In the genomic region with DNA sequence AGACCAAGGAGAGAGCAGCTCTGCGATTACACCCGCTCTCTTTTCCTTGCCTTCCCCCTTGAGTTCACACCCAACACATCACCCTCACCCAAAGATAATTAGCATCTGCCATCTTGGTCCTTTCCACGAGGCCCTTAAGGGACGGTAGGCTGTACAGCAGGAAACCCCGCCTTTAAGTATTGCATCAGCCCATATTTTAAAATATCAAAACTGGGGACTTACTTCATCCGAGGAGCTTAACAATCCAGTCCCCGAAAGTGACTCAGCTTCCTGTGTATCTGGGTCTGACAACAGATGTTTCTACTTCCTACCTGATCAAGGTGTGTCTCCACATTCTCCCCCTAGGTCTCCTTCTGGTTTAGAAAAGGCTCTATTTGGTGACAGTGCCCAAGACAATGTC, we compare ENCODE assay signal across 26 mouse cellular contexts. TPM values are rescaled to one million over a fixed set of nuclear protein-coding genes. Genes with fewer than 3 reads are reported as not detected.
DNase-seq lines count a peak whose midpoint lies in the region; ATAC-seq lines count a peak whose summit lies in the region.
"Had no signal": no experiment of that assay in that cellular context is flagged by ENCODE, and none has a peak within 500 bp of the region (broad histone marks: within the 10 kb centered on the region; RNA-seq: fewer than 3 reads in every experiment).

No protein-coding gene starts in this region.

- intact Hi-C loops in heart, postnatal 14 days (cut with DNase I): no loop called here

- H3K27ac ChIP-seq in forebrain, embryonic 15.5 days (replicated peaks): no peak overlapping the region
- H3K27ac ChIP-seq: forebrain, embryonic 10.5 days; forebrain, embryonic 13.5 days; gastrocnemius, adult 2 months; heart, adult 2 months; heart, embryonic 10.5 days; heart, embryonic 13.5 days; hindbrain, embryonic 12.5 days; hindbrain, embryonic 15.5 days had no signal

- peak; percentile 36 for DNase-seq in heart, adult 11 months
- no peak for DNase-seq in heart, postnatal 14 days
- DNase-seq in c-Kit-positive CD71-negative TER-119-negative erythroid progenitor cells, embryonic 14.5 days (ENCODE audit: low read depth): peak; percentile 4
- DNase-seq in ovary, postnatal 10 days (ENCODE audit: low spot score): no peak
- DNase-seq in yolk sac, embryonic 10.5 days (ENCODE audit: low spot score): no peak
- DNase-seq: adrenal gland, adult 8-10 months; adrenal gland, postnatal 25 days; B cell, adult 2 months; cerebellum, adult 18-20 months; cerebellum, adult 9-10 months; cerebellum, postnatal 14 days; forebrain, postnatal 0 days; gastrocnemius, adult 2 months; gastrocnemius, postnatal 14 days; heart, adult 2 months had no signal

- no peaks in the 10 kb centered on the region for H3K27me3 ChIP-seq in forebrain, embryonic 15.5 days
- H3K27me3 ChIP-seq: forebrain, embryonic 13.5 days; heart, embryonic 13.5 days; hindbrain, embryonic 12.5 days; hindbrain, embryonic 15.5 days had no signal

- no peak overlapping the region for H3K9ac ChIP-seq in forebrain, embryonic 15.5 days (replicated peaks)
- H3K9ac ChIP-seq: forebrain, embryonic 13.5 days; forebrain, postnatal 0 days; heart, embryonic 13.5 days; hindbrain, embryonic 12.5 days; hindbrain, embryonic 15.5 days had no signal

- no peaks in the 10 kb centered on the region for H3K36me3 ChIP-seq in forebrain, embryonic 15.5 days
- H3K36me3 ChIP-seq: forebrain, embryonic 10.5 days; heart, embryonic 10.5 days; heart, embryonic 13.5 days; hindbrain, embryonic 12.5 days; hindbrain, embryonic 15.5 days had no signal

- 86% methylated on average over 7 of the region's 7 CpGs for WGBS in forebrain, embryonic 15.5 days

- H3K4me1 ChIP-seq in forebrain, embryonic 15.5 days: no peaks in the 10 kb centered on the region
- H3K4me1 ChIP-seq: forebrain, embryonic 10.5 days; forebrain, embryonic 13.5 days; hindbrain, embryonic 12.5 days; hindbrain, embryonic 15.5 days had no signal

- ATAC-seq in megakaryocyte progenitor cell, adult 5-6 weeks (replicated peaks; ENCODE audit: poor library complexity): peak; percentile 37
- no peak for ATAC-seq in forebrain, embryonic 15.5 days (replicated peaks)
- ATAC-seq: activated CD4-positive, CD25-positive, alpha-beta regulatory T cell, adult 4 months; forebrain, embryonic 13.5 days; forebrain, postnatal 0 days had no signal

- H3K9me3 ChIP-seq in forebrain, embryonic 15.5 days: no peaks in the 10 kb centered on the region
- H3K9me3 ChIP-seq: forebrain, embryonic 10.5 days; forebrain, embryonic 13.5 days; heart, embryonic 10.5 days; heart, embryonic 13.5 days; hindbrain, embryonic 12.5 days; hindbrain, embryonic 15.5 days had no signal

- H3K4me3 ChIP-seq in forebrain, embryonic 15.5 days: no peak overlapping the region
- H3K4me3 ChIP-seq: forebrain, embryonic 10.5 days; forebrain, embryonic 13.5 days; gastrocnemius, adult 2 months; heart, adult 2 months; heart, embryonic 10.5 days; heart, embryonic 13.5 days; hindbrain, embryonic 12.5 days; hindbrain, embryonic 15.5 days had no signal

- H3K4me2 ChIP-seq in forebrain, embryonic 15.5 days (replicated peaks): no peak overlapping the region
- H3K4me2 ChIP-seq: forebrain, embryonic 13.5 days; heart, embryonic 13.5 days; hindbrain, embryonic 12.5 days; hindbrain, embryonic 15.5 days had no signal

RNA-seq across cellular contexts. Expression of gene Cers3, which starts 12.3 kb away (rescaled TPM):
- total RNA-seq in heart, postnatal 14 days (2021): under 1 TPM in 1 of 2 experiments, not detected in 1; 0.15 TPM
- total RNA-seq in megakaryocyte progenitor cell, adult 5-6 weeks (2015): 0.29 TPM in 1 of 2 replicates, not detected in the other
- total RNA-seq in megakaryocyte progenitor cell, adult 5-6 weeks (2017): not detected in 2 replicates
- polyA plus RNA-seq in forebrain, embryonic 15.5 days (2015; fragmentation: Nextera tagmentation; extraction: Ambion mirVana): 0.70 and 0.93 TPM in 2 replicates
- total RNA-seq: gastrocnemius, adult 2 months; gastrocnemius, postnatal 14 days; hematopoietic stem cell, adult 5-6 weeks; MEL had no signal
- polyA plus RNA-seq: activated CD4-positive, CD25-positive, alpha-beta regulatory T cell, adult 4 months had no signal

Comparison
In these comparisons a context has a peak if more than half of its experiments do, and no peak if none do; other contexts are left out.
1. DNase-seq: peak in heart, adult 11 months (single experiment) and c-Kit-positive CD71-negative TER-119-negative erythroid progenitor cells, embryonic 14.5 days (single experiment); none in heart, postnatal 14 days (0 of 2), ovary, postnatal 10 days (single experiment) and yolk sac, embryonic 10.5 days (single experiment).